Mouse (Mus musculus) CH12.LX (cell line): ENCODE results near the gene Ell2. TPM values are rescaled to one million over a fixed set of nuclear protein-coding genes. Genes with fewer than 3 reads are reported as not detected.

Source experiments
- DNase-seq: peaks from one replicate; pipeline ENCODE4 v3.0.0-alpha.2; 2013; ENCODE audit errors: extremely low read depth
- H3K27ac ChIP-seq: 2 replicates; pipeline ENCODE4 v1.5.1; 2012; ENCODE audit warnings: low read depth, mild to moderate bottlenecking, control low read depth, moderate library complexity; ENCODE audit not compliant: insufficient read depth
- H3K27me3 ChIP-seq: replicated peaks from 2 replicates; pipeline ENCODE3; 2012; ENCODE audit warnings: inconsistent platforms
- H3K36me3 ChIP-seq, 2 experiments: replicated peaks in 1 of 2; 2 replicates each; pipeline versions ENCODE3 to v1.6.1; 2012; ENCODE audit warnings: inconsistent platforms in 1 of 2, low read length in 1 of 2, mild to moderate bottlenecking in 1 of 2, mixed read lengths in 1 of 2, moderate library complexity in 1 of 2; ENCODE audit not compliant: control insufficient read depth in 1 of 2, insufficient read depth in 1 of 2
- H3K4me1 ChIP-seq, 2 experiments: 2 replicates each; pipeline ENCODE4 v1.6.1; 2012; ENCODE audit warnings: inconsistent platforms in 1 of 2, moderate library complexity in 1 of 2; ENCODE audit not compliant: insufficient read depth in 2 of 2, control insufficient read depth in 1 of 2
- H3K4me2 ChIP-seq: 2 replicates; pipeline ENCODE4 v1.6.1; 2012; ENCODE audit warnings: low read depth, mild to moderate bottlenecking, control low read depth; ENCODE audit not compliant: poor library complexity, insufficient read depth, severe bottlenecking
- H3K4me3 ChIP-seq, 3 experiments: fragments of 150-350 bp in 1 of 3; sonication (generic) in 1 of 3; replicated peaks in 1 of 3; 2 replicates each; pipeline versions ENCODE3 to v1.5.1; 2011 to 2012; ENCODE audit warnings: low read depth in 2 of 3, low read length in 2 of 3, mild to moderate bottlenecking in 2 of 3, moderate library complexity in 2 of 3, control low read depth in 1 of 3, improper control_type of control experiment in 1 of 3, inconsistent platforms in 1 of 3, mixed read lengths in 1 of 3; ENCODE audit not compliant: poor library complexity in 1 of 3
- H3K79me2 ChIP-seq: replicated peaks from 2 replicates; pipeline ENCODE4 v1.6.1; 2012; ENCODE audit warnings: mild to moderate bottlenecking, moderate library complexity; ENCODE audit not compliant: control insufficient read depth, poor library complexity, insufficient read depth, severe bottlenecking; ENCODE audit errors: extremely low read depth
- H3K9ac ChIP-seq: 2 replicates; pipeline ENCODE4 v1.6.1; 2012; ENCODE audit warnings: low read depth, mild to moderate bottlenecking, control low read depth, moderate library complexity; ENCODE audit not compliant: insufficient read depth
- H3K9me3 ChIP-seq: replicated peaks from 2 replicates; pipeline ENCODE3; 2012; ENCODE audit warnings: low read length, inconsistent platforms, mixed read lengths
- BHLHE40 ChIP-seq: IDR thresholded peaks from 2 replicates; pipeline ENCODE4 v1.6.1; 2011; ENCODE audit warnings: mild to moderate bottlenecking, low read depth, low read length, improper control_type of control experiment
- CHD1 ChIP-seq: IDR thresholded peaks from 2 replicates; pipeline ENCODE4 v1.6.1; 2012; ENCODE audit warnings: low read depth, low read length, improper control_type of control experiment, inconsistent platforms
- CHD2 ChIP-seq: IDR thresholded peaks from 2 replicates; pipeline ENCODE4 v1.6.1; 2011; ENCODE audit warnings: low read length, improper control_type of control experiment
- CTCF ChIP-seq, 2 experiments: IDR thresholded peaks in 1 of 2; conservative IDR thresholded peaks in 1 of 2; 2 replicates each; pipeline ENCODE4 v1.5.1; 2011 to 2012; ENCODE audit warnings: low read depth in 2 of 2, low read length in 2 of 2, improper control_type of control experiment in 1 of 2, inconsistent platforms in 1 of 2, mild to moderate bottlenecking in 1 of 2, moderate library complexity in 1 of 2
- E2F4 ChIP-seq: IDR thresholded peaks from 2 replicates; pipeline ENCODE4 v1.6.1; 2011; ENCODE audit warnings: low read depth, low read length, improper control_type of control experiment; ENCODE audit not compliant: insufficient replicate concordance
- ELF1 ChIP-seq: IDR thresholded peaks from 2 replicates; pipeline ENCODE4 v1.6.1; 2014; ENCODE audit warnings: low read depth, mild to moderate bottlenecking, inconsistent platforms, low read length, improper control_type of control experiment
- EP300 ChIP-seq: IDR thresholded peaks from 2 replicates; pipeline ENCODE4 v1.6.1; 2011; ENCODE audit warnings: low read length, improper control_type of control experiment
- ETS1 ChIP-seq: conservative IDR thresholded peaks from 2 replicates; pipeline ENCODE4 v1.6.1; 2012; ENCODE audit warnings: low read depth, mild to moderate bottlenecking, inconsistent platforms, low read length, improper control_type of control experiment, moderate library complexity
- GABPA ChIP-seq: IDR thresholded peaks from 2 replicates; pipeline ENCODE4 v1.6.1; 2012; ENCODE audit warnings: low read depth, low read length, improper control_type of control experiment, inconsistent platforms; ENCODE audit not compliant: insufficient replicate concordance
- HCFC1 ChIP-seq: IDR thresholded peaks from 2 replicates; pipeline ENCODE4 v1.6.1; 2012; ENCODE audit warnings: low read depth, mild to moderate bottlenecking, inconsistent platforms, low read length, improper control_type of control experiment
- IRF4 ChIP-seq: IDR thresholded peaks from 2 replicates; pipeline ENCODE4 v1.6.1; 2014; ENCODE audit warnings: low read depth, mild to moderate bottlenecking, inconsistent platforms, low read length, improper control_type of control experiment
- JUN ChIP-seq: IDR thresholded peaks from 2 replicates; pipeline ENCODE4 v1.6.1; 2011; ENCODE audit warnings: low read depth, mild to moderate bottlenecking, low read length, improper control_type of control experiment, moderate library complexity; ENCODE audit not compliant: insufficient read depth
- JUND ChIP-seq: conservative IDR thresholded peaks from 2 replicates; pipeline ENCODE4 v1.6.1; 2011; ENCODE audit warnings: low read depth, low read length, improper control_type of control experiment
- KAT2A ChIP-seq: IDR thresholded peaks from 2 replicates; pipeline ENCODE4 v1.6.1; 2012; ENCODE audit warnings: low read length, improper control_type of control experiment, inconsistent platforms; ENCODE audit not compliant: insufficient replicate concordance
- MAFK ChIP-seq: IDR thresholded peaks from 2 replicates; pipeline ENCODE4 v1.6.1; 2011; ENCODE audit warnings: low read length, improper control_type of control experiment; ENCODE audit not compliant: insufficient replicate concordance
- MAX ChIP-seq: IDR thresholded peaks from 2 replicates; pipeline ENCODE4 v1.6.1; 2011; ENCODE audit warnings: low read length, improper control_type of control experiment
- MAZ ChIP-seq: IDR thresholded peaks from 2 replicates; pipeline ENCODE4 v1.6.1; 2012; ENCODE audit warnings: low read depth, mild to moderate bottlenecking, inconsistent platforms, low read length, improper control_type of control experiment, moderate library complexity
- MEF2A ChIP-seq: IDR thresholded peaks from 2 replicates; pipeline ENCODE4 v1.6.1; 2014; ENCODE audit warnings: low read depth, mild to moderate bottlenecking, inconsistent platforms, low read length, improper control_type of control experiment, borderline replicate concordance
- MXI1 ChIP-seq: IDR thresholded peaks from 2 replicates; pipeline ENCODE4 v1.6.1; 2011; ENCODE audit warnings: mild to moderate bottlenecking, low read depth, low read length, improper control_type of control experiment
- MYC ChIP-seq: IDR thresholded peaks from 2 replicates; pipeline ENCODE4 v1.6.1; 2011; ENCODE audit warnings: low read depth, mild to moderate bottlenecking, improper control_type of control experiment, low read length
- NELFE ChIP-seq: IDR thresholded peaks from 2 replicates; pipeline ENCODE4 v1.6.1; 2011; ENCODE audit warnings: low read depth, low read length, improper control_type of control experiment
- NRF1 ChIP-seq: IDR thresholded peaks from 2 replicates; pipeline ENCODE4 v1.6.1; 2014; ENCODE audit warnings: low read depth, mild to moderate bottlenecking, inconsistent platforms, low read length, improper control_type of control experiment, moderate library complexity
- PAX5 ChIP-seq: IDR thresholded peaks from 2 replicates; pipeline ENCODE4 v1.6.1; 2012; ENCODE audit warnings: low read length, inconsistent platforms, mixed read lengths
- POLR2A ChIP-seq: IDR thresholded peaks from 2 replicates; pipeline ENCODE4 v1.6.1; 2011; ENCODE audit warnings: low read depth, mild to moderate bottlenecking, improper control_type of control experiment, low read length
- POLR2AphosphoS2 ChIP-seq: IDR thresholded peaks from 2 replicates; pipeline ENCODE4 v1.6.1; 2011; ENCODE audit warnings: low read depth, low read length, improper control_type of control experiment
- RAD21 ChIP-seq: IDR thresholded peaks from 2 replicates; pipeline ENCODE4 v1.6.1; 2011; ENCODE audit warnings: low read depth, mild to moderate bottlenecking, low read length, improper control_type of control experiment, moderate library complexity
- RCOR1 ChIP-seq: conservative IDR thresholded peaks from 2 replicates; pipeline ENCODE4 v1.6.1; 2012; ENCODE audit warnings: low read depth, mild to moderate bottlenecking, inconsistent platforms, low read length, improper control_type of control experiment
- SIN3A ChIP-seq: IDR thresholded peaks from 2 replicates; pipeline ENCODE4 v1.6.1; 2012; ENCODE audit warnings: low read length, improper control_type of control experiment, inconsistent platforms
- SMC3 ChIP-seq: IDR thresholded peaks from 2 replicates; pipeline ENCODE4 v1.6.1; 2011; ENCODE audit warnings: low read depth, low read length, improper control_type of control experiment
- TBP ChIP-seq: conservative IDR thresholded peaks from 2 replicates; pipeline ENCODE4 v1.6.1; 2011; ENCODE audit warnings: low read depth, low read length, improper control_type of control experiment
- TCF12 ChIP-seq: IDR thresholded peaks from 2 replicates; pipeline ENCODE4 v1.6.1; 2014; ENCODE audit warnings: low read depth, mild to moderate bottlenecking, inconsistent platforms, low read length, improper control_type of control experiment
- UBTF ChIP-seq: IDR thresholded peaks from 2 replicates; pipeline ENCODE4 v1.6.1; 2012; ENCODE audit warnings: low read depth, mild to moderate bottlenecking, inconsistent platforms, low read length, improper control_type of control experiment, moderate library complexity
- USF1 ChIP-seq: IDR thresholded peaks from 2 replicates; pipeline ENCODE4 v1.6.1; 2014; ENCODE audit warnings: low read depth, mild to moderate bottlenecking, inconsistent platforms, low read length, improper control_type of control experiment
- USF2 ChIP-seq: conservative IDR thresholded peaks from 2 replicates; pipeline ENCODE4 v1.6.1; 2011; ENCODE audit warnings: low read depth, low read length, improper control_type of control experiment
- ZC3H11A ChIP-seq: IDR thresholded peaks from 2 replicates; pipeline ENCODE4 v1.6.1; 2012; ENCODE audit warnings: low read depth, mild to moderate bottlenecking, inconsistent platforms, low read length, improper control_type of control experiment
- ZKSCAN1 ChIP-seq: IDR thresholded peaks from 2 replicates; pipeline ENCODE4 v1.6.1; 2012; ENCODE audit warnings: low read depth, inconsistent platforms, low read length, improper control_type of control experiment, borderline replicate concordance
- ZMIZ1 ChIP-seq: IDR thresholded peaks from 2 replicates; pipeline ENCODE4 v1.6.1; 2012; ENCODE audit warnings: low read depth, mild to moderate bottlenecking, inconsistent platforms, low read length, improper control_type of control experiment
- ZNF384 ChIP-seq: IDR thresholded peaks from 2 replicates; pipeline ENCODE4 v1.6.1; 2012; ENCODE audit warnings: low read depth, low read length, improper control_type of control experiment, inconsistent platforms
- dilution Hi-C: fragments of 300-500 bp; cut with MboI; formaldehyde crosslinking; loops from 2 replicates; pipeline ENCODE4 v1.14.3; 2020; ENCODE audit warnings: low sequenced_read_pairs; ENCODE audit not compliant: extremely low pct_unique_long_range_greater_than_20kb, extremely low pct_ligation_motif_present
- in situ Hi-C: fragments of 300-500 bp; cut with MboI; formaldehyde crosslinking; loops from 3 replicates; pipeline ENCODE4 v1.14.3; 2019; ENCODE audit warnings: low sequenced_read_pairs, low pct_ligation_motif_present, low pct_unique_long_range_greater_than_20kb, mixed read lengths
- polyA plus RNA-seq: library from polyadenylated mRNA; unstranded; fragments of >175 nt; gene quantifications from 2 replicates; pipeline ENCODE4 v1.2.1, GENCODE M21; 2012; ENCODE audit warnings: low read depth; ENCODE audit not compliant: insufficient read length
- total RNA-seq, 2 experiments: library from RNA; depleted of rRNA; stranded (reverse); fragments of 300-350 nt in 1 of 2; fragments of >200 nt in 1 of 2; gene quantifications; 2 replicates each; pipeline ENCODE4 v1.2.3; 2012 to 2014

Gene Ell2
- total and polyA plus RNA-seq, 3 experiments: 44.4 to 123 (median 50.9) TPM

GRCm38 (mm10) chr13:75790550-75791205, 84.1 kb downstream of the Ell2 start:
- dilution Hi-C loops: no loop called here
- peaks cover 0 to 4% of the 10 kb centered on the region in 2 experiments for H3K36me3 ChIP-seq
- H3K4me3 ChIP-seq: no peak overlapping the region
- peak; percentile 56 for DNase-seq
- H3K4me2 ChIP-seq: peak overlapping the region; percentile 65
- TF ChIP-seq IRF4 (no peak), POLR2A (no peak), RAD21 (no peak), MYC (0 out of 2 replicates have a peak, but pooled peaks have one; percentile 20), ZNF384 (no peak), HCFC1 (no peak), SMC3 (no peak), E2F4 (no peak), MAZ (no peak), JUND (no peak), NELFE (no peak), CHD1 (no peak), PAX5 (no peak), ETS1 (peak; percentile 34; the same call in 1 of the 2 replicates), SIN3A (no peak), TCF12 (0 out of 2 replicates have a peak, but pooled peaks have one; percentile 33), KAT2A (no peak), MXI1 (no peak), POLR2AphosphoS2 (no peak), USF1 (no peak), ZC3H11A (no peak), EP300 (no peak), UBTF (no peak), USF2 (no peak), GABPA (no peak), MEF2A (peak; percentile 79), NRF1 (no peak), BHLHE40 (no peak), CTCF (conservative IDR thresholded peaks at IDR 0.05 in 1 of 2, IDR thresholded peaks at IDR 0.05 in 1 of 2; ENCODE audit: low read depth in 2 of 2, low read length in 2 of 2) (no peak), CHD2 (no peak), ZKSCAN1 (no peak), MAFK (no peak), TBP (no peak), ZMIZ1 (no peak), MAX (no peak), ELF1 (no peak), RCOR1 (peak; percentile 73; the same call in 1 of the 2 replicates), JUN (no peak)
- H3K27ac ChIP-seq: peak overlapping the region; percentile 73
- no peaks in the 10 kb centered on the region for H3K9me3 ChIP-seq
- peaks cover 50 to 88% of the 10 kb centered on the region in 2 experiments for H3K4me1 ChIP-seq
- no peaks in the 10 kb centered on the region for H3K27me3 ChIP-seq
- H3K79me2 ChIP-seq: no peaks in the 10 kb centered on the region
- in situ Hi-C loops: loop anchor here (5.0 to 10.0 kb wide), 2 partner anchors 83 to 186 kb away; partner anchors contain the start of gene Ell2
- peak overlapping the region; percentile 38; the same call in 1 of the 2 replicates for H3K9ac ChIP-seq
